Mouse (Mus musculus) G1E (cell line): ENCODE data around the gene Mmp19.

Experiments used
- CTCF ChIP-seq: IDR thresholded peaks from 2 replicates; pipeline ENCODE4 v1.5.1; 2012; ENCODE audit warnings: low read depth, low read length, inconsistent platforms, mixed read lengths
- GATA1 ChIP-seq: IDR thresholded peaks from 2 replicates; pipeline ENCODE4 v1.6.1; 2012; ENCODE audit warnings: borderline replicate concordance, low read length, inconsistent platforms, mixed read lengths
- GATA2 ChIP-seq: IDR thresholded peaks from 2 replicates; pipeline ENCODE4 v1.6.1; 2012; ENCODE audit warnings: low read depth, low read length, inconsistent platforms, borderline replicate concordance
- TAL1 ChIP-seq: conservative IDR thresholded peaks from 2 replicates; pipeline ENCODE4 v1.6.1; 2012; ENCODE audit warnings: low read depth, low read length, inconsistent platforms, mixed read lengths

DNA sequence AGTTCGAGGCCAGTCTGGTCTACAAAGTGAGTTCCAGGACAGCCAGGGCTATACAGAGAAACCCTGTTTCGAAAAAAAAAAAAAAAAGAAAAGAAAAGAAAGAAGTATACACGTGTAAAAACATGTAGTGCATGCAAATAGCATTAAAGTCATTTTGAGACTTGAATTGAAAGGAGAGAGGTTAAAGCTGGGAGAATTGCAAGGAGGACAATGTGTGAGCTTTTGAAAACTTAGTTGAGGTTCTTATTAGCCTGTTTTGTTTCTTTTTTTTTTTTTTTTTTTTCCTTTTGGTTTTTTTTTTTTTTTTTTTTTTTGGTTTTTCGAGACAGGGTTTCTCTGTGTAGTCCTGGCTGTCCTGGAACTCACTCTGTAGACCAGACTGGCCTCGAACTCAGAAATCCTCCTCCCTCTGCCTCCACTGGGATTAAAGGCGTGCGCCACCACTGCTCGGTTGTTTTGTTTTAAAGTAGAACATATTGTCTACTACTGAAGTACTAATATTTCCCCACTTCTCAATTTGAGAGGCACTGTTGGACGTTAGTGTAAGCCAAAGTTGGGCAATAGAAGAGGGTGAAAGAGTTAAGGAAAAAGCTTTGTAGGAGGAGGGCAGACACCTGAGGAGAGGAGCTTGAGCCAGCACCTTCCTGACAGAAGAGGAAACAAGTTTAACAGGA is 43.6 kb upstream of the Mmp19 start:
- TF ChIP-seq CTCF (no peak), GATA2 (no peak), TAL1 (no peak), GATA1 (no peak)
